In the genomic region with DNA sequence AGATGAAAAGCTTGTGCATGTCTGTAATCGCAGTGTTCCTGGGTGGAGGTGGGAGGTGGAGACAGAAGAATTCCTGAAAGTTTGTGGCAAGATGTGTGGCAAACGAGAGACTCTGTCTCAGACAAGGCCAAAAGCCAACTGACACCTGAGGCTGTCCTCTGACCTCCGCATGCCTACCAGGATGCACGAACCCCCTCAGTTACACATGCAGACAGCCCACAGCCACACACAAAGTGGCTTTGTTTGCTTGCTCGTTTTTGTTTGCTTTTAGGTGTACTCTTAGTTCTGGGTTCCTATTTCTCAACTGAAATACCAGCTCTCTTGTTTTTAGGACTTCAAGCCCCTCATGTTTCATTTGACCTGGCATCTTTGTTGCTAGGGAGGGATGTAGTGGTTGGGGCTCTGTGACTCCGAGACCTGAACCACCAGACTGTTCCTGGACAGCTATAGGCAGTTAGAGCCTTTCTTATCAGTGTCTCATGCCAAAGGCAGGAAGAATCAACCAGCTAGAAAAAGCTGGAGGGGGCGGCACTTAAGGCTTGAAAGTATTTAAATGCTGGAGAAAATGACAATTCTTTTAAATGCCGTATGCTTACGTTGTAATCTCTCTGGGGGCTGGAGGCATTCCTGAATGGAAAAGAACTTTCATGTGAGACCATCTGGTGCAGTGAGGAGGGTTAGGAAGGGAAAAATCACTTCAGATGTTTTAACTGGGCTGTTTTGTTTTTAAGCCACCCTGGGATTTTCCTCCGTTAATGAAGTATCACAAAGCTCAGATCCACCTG, we compare ENCODE assay signal across 21 mouse cellular contexts.
DNase-seq lines count a peak whose midpoint lies in the region; ATAC-seq and TF ChIP-seq lines count a peak whose summit lies in the region.
"Had no signal": no experiment of that assay in that cellular context is flagged by ENCODE, and none has a peak within 500 bp of the region (broad histone marks: within the 10 kb centered on the region; RNA-seq: fewer than 3 reads in every experiment).

No protein-coding gene starts in this region.

- TF ChIP-seq EP300 in heart, adult 2 months (IDR thresholded peaks at IDR 0.05; ENCODE audit: insufficient read depth, low read depth, low read length): no peak

- DNase-seq in heart, adult 2 months: no peak
- DNase-seq in neural tube, embryonic 10.5 days (ENCODE audit: extremely low spot score, low spot score): no peak
- peak; percentile 8 for DNase-seq in layer of hippocampus, adult 9-10 months (ENCODE audit: low spot score)
- no peak for DNase-seq in thymus, postnatal 10 days (ENCODE audit: low spot score in 2 of 2)
- DNase-seq: adrenal gland, postnatal 36 days; cerebellum, adult 18-20 months; cerebellum, postnatal 36 days; gastrocnemius, postnatal 25 days; kidney, adult 9 months; kidney, postnatal 36 days; lung, adult 2 months; midbrain, embryonic 14.5 days; thymus, adult 18-20 months had no signal

- H3K27ac ChIP-seq in heart, embryonic 11.5 days (ENCODE audit: low read depth, low read length): peak overlapping the region; percentile 10; the same call in 1 of the 2 replicates
- H3K27ac ChIP-seq in heart, adult 2 months: no peak overlapping the region
- H3K27ac ChIP-seq in neural tube, embryonic 13.5 days (replicated peaks): peak overlapping the region; percentile 3; the same call in 1 of the 2 replicates
- H3K27ac ChIP-seq in liver, embryonic 16.5 days (ENCODE audit: low read length): peak overlapping the region; percentile 67
- H3K27ac ChIP-seq in intestine, postnatal 0 days (ENCODE audit: low read depth, low read length): no peak overlapping the region
- H3K27ac ChIP-seq: forebrain, embryonic 13.5 days; neural tube, embryonic 15.5 days had no signal

- no peak overlapping the region for H3K4me2 ChIP-seq in heart, embryonic 11.5 days
- no peak overlapping the region for H3K4me2 ChIP-seq in neural tube, embryonic 13.5 days
- no peak overlapping the region for H3K4me2 ChIP-seq in liver, embryonic 16.5 days (ENCODE audit: low read depth, low read length)
- H3K4me2 ChIP-seq in intestine, postnatal 0 days (replicated peaks; ENCODE audit: low read depth): no peak overlapping the region
- H3K4me2 ChIP-seq: forebrain, embryonic 13.5 days; neural tube, embryonic 15.5 days had no signal

- H3K9me3 ChIP-seq in heart, embryonic 11.5 days (replicated peaks; ENCODE audit: control insufficient read depth, low read length): no peaks in the 10 kb centered on the region
- no peaks in the 10 kb centered on the region for H3K9me3 ChIP-seq in neural tube, embryonic 13.5 days
- no peaks in the 10 kb centered on the region for H3K9me3 ChIP-seq in liver, embryonic 16.5 days (replicated peaks; ENCODE audit: control insufficient read depth, low read length)
- no peaks in the 10 kb centered on the region for H3K9me3 ChIP-seq in intestine, postnatal 0 days (ENCODE audit: control insufficient read depth)
- H3K9me3 ChIP-seq: forebrain, embryonic 13.5 days; megakaryocyte, embryonic 14.5 days; neural tube, embryonic 15.5 days had no signal

- intact Hi-C loops in heart, adult 2 months (cut with DNase I): loop anchor here (5.0 kb wide), 1 partner anchor 44 kb away; no protein-coding TSS in a partner anchor

- no peak for TF ChIP-seq CTCF in heart, adult 2 months (IDR thresholded peaks at IDR 0.05)
- no peak for TF ChIP-seq CTCF in intestine, postnatal 0 days (IDR thresholded peaks at IDR 0.05; ENCODE audit: low read depth)

- H3K4me1 ChIP-seq in heart, embryonic 11.5 days (ENCODE audit: control insufficient read depth, insufficient read depth, low read length): peaks cover 33% of the 10 kb centered on the region
- peaks cover 4% of the 10 kb centered on the region for H3K4me1 ChIP-seq in heart, adult 2 months (ENCODE audit: control insufficient read depth, insufficient read depth, low read length)
- H3K4me1 ChIP-seq in neural tube, embryonic 13.5 days (replicated peaks): peaks cover 24% of the 10 kb centered on the region
- H3K4me1 ChIP-seq in liver, embryonic 16.5 days (ENCODE audit: control insufficient read depth, low read depth, low read length): peaks cover 15% of the 10 kb centered on the region
- no peaks in the 10 kb centered on the region for H3K4me1 ChIP-seq in intestine, postnatal 0 days (replicated peaks; ENCODE audit: control insufficient read depth, insufficient read depth, low read length)

- ATAC-seq in heart, embryonic 11.5 days (replicated peaks; ENCODE audit: insufficient number of reproducible peaks, low FRiP score, low TSS enrichment): no peak
- no peak for ATAC-seq in neural tube, embryonic 13.5 days (ENCODE audit: low read depth)
- peak; percentile 72 for ATAC-seq in liver, embryonic 16.5 days (ENCODE audit: low read depth)
- no peak for ATAC-seq in intestine, postnatal 0 days
- ATAC-seq: forebrain, embryonic 13.5 days had no signal

- no peaks in the 10 kb centered on the region for H3K27me3 ChIP-seq in heart, embryonic 11.5 days (ENCODE audit: control insufficient read depth, insufficient read depth, low read length)
- H3K27me3 ChIP-seq in heart, adult 2 months (ENCODE audit: control insufficient read depth, insufficient read depth, low read length): no peaks in the 10 kb centered on the region
- H3K27me3 ChIP-seq in neural tube, embryonic 13.5 days: no peaks in the 10 kb centered on the region
- H3K27me3 ChIP-seq in liver, embryonic 16.5 days (ENCODE audit: control insufficient read depth, insufficient read depth, low read depth, low read length): no peaks in the 10 kb centered on the region
- no peaks in the 10 kb centered on the region for H3K27me3 ChIP-seq in intestine, postnatal 0 days (replicated peaks; ENCODE audit: control insufficient read depth, insufficient read depth, low read length)
- H3K27me3 ChIP-seq: CH12.LX; forebrain, embryonic 13.5 days; megakaryocyte, embryonic 14.5 days; neural tube, embryonic 15.5 days had no signal

- no peaks in the 10 kb centered on the region; the same call in 1 of the 2 replicates for H3K36me3 ChIP-seq in heart, embryonic 11.5 days (ENCODE audit: control insufficient read depth, insufficient read depth, low read length)
- peaks cover 4% of the 10 kb centered on the region; the same call in 1 of the 2 replicates for H3K36me3 ChIP-seq in heart, adult 2 months (ENCODE audit: control insufficient read depth, insufficient read depth, low read length)
- peaks cover 40% of the 10 kb centered on the region for H3K36me3 ChIP-seq in neural tube, embryonic 13.5 days
- H3K36me3 ChIP-seq in liver, embryonic 16.5 days (ENCODE audit: control insufficient read depth, insufficient read depth): no peaks in the 10 kb centered on the region
- H3K36me3 ChIP-seq in intestine, postnatal 0 days (ENCODE audit: control insufficient read depth, insufficient read depth): no peaks in the 10 kb centered on the region

- H3K4me3 ChIP-seq in heart, embryonic 11.5 days (ENCODE audit: low read depth, low read length): no peak overlapping the region
- no peak overlapping the region for H3K4me3 ChIP-seq in heart, adult 2 months
- no peak overlapping the region for H3K4me3 ChIP-seq in neural tube, embryonic 13.5 days
- no peak overlapping the region for H3K4me3 ChIP-seq in liver, embryonic 16.5 days (ENCODE audit: low read depth, low read length)
- no peak overlapping the region for H3K4me3 ChIP-seq in intestine, postnatal 0 days (ENCODE audit: low read depth, low read length)
- H3K4me3 ChIP-seq: forebrain, embryonic 13.5 days; megakaryocyte, embryonic 14.5 days; neural tube, embryonic 15.5 days had no signal

- no peak overlapping the region for H3K9ac ChIP-seq in heart, embryonic 11.5 days (ENCODE audit: low read depth, low read length)
- no peak overlapping the region for H3K9ac ChIP-seq in heart, adult 2 months (ENCODE audit: low read depth, low read length)
- no peak overlapping the region for H3K9ac ChIP-seq in neural tube, embryonic 13.5 days
- no peak overlapping the region for H3K9ac ChIP-seq in liver, embryonic 16.5 days (ENCODE audit: low read depth, low read length)
- H3K9ac ChIP-seq in intestine, postnatal 0 days (ENCODE audit: low read depth, low read length): no peak overlapping the region
- H3K9ac ChIP-seq: forebrain, embryonic 13.5 days; neural tube, embryonic 15.5 days had no signal

- WGBS in heart, embryonic 11.5 days (ENCODE audit: insufficient replicate concordance): 56% methylated on average over 10 of the region's 10 CpGs
- 81% methylated on average over 10 of the region's 10 CpGs for WGBS in heart, adult 2 months
- WGBS in neural tube, embryonic 13.5 days: 80% methylated on average over 10 of the region's 10 CpGs
- WGBS in liver, embryonic 16.5 days (ENCODE audit: insufficient replicate concordance): 49% methylated on average over 10 of the region's 10 CpGs
- WGBS in intestine, postnatal 0 days: 73% methylated on average over 10 of the region's 10 CpGs

- no peaks in the 10 kb centered on the region for H3K79me2 ChIP-seq in heart, adult 2 months (replicated peaks; ENCODE audit: control insufficient read depth, insufficient read depth, low read length)

- no peak for TF ChIP-seq POLR2A in heart, adult 2 months (IDR thresholded peaks at IDR 0.05; ENCODE audit: insufficient read depth, low read depth, low read length)

Comparison
In these comparisons a context has a peak if more than half of its experiments do, and no peak if none do; other contexts are left out.
1. H3K27ac ChIP-seq: peak in heart, embryonic 11.5 days (single experiment), neural tube, embryonic 13.5 days (single experiment) and liver, embryonic 16.5 days (single experiment); none in heart, adult 2 months (single experiment) and intestine, postnatal 0 days (single experiment).